Mouse (Mus musculus) cerebellum, postnatal 10 days (tissue): ENCODE data around the gene Pitpnb.

Experiments used
- DNase-seq, 2 experiments: peaks; one replicate each; pipeline ENCODE4 v3.0.0; 2021; ENCODE audit warnings: mixed read lengths in 2 of 2

Pitpnb gene

GRCm38 (mm10) chr5:111330417-111331098 lies at the start of gene Pitpnb:
Gene Pitpnb, plus strand, starts transcription at chr5:111330763.
- peak; percentile 99 to 100 for DNase-seq

- no peak for DNase-seq
Observed at GRCm38 (mm10) chr5:111284420-111285175, 46.0 kb upstream of the Pitpnb start.

- DNase-seq = no peak
Observed at GRCm38 (mm10) chr5:111287571-111287970, 43.0 kb upstream of the Pitpnb start.

GRCm38 (mm10) chr5:111288486-111288885 lies 42.1 kb upstream of the Pitpnb start:
- no peak for DNase-seq

- peak; percentile 49 to 59 for DNase-seq
Observed at GRCm38 (mm10) chr5:111290071-111290470, 40.5 kb upstream of the Pitpnb start.

- DNase-seq = peak; percentile 53 to 66
Observed at GRCm38 (mm10) chr5:111291639-111292038, 38.9 kb upstream of the Pitpnb start.

GRCm38 (mm10) chr5:111297801-111298200 lies 32.8 kb upstream of the Pitpnb start:
- no peak for DNase-seq

- DNase-seq = no peak
Observed at GRCm38 (mm10) chr5:111298706-111299105, 31.9 kb upstream of the Pitpnb start.

- DNase-seq = no peak
Observed at GRCm38 (mm10) chr5:111300776-111301175, 29.8 kb upstream of the Pitpnb start.

GRCm38 (mm10) chr5:111301736-111302135 lies 28.8 kb upstream of the Pitpnb start:
- no peak for DNase-seq

GRCm38 (mm10) chr5:111304730-111305129 lies 25.8 kb upstream of the Pitpnb start:
- no peak for DNase-seq

- no peak for DNase-seq
Observed at GRCm38 (mm10) chr5:111310185-111310584, 20.4 kb upstream of the Pitpnb start.

- DNase-seq = no peak
Observed at GRCm38 (mm10) chr5:111313833-111314232, 16.7 kb upstream of the Pitpnb start.

GRCm38 (mm10) chr5:111315061-111315460 lies 15.5 kb upstream of the Pitpnb start:
- DNase-seq = no peak

- DNase-seq = peak; percentile 61 to 62
Observed at GRCm38 (mm10) chr5:111317526-111317925, 13.0 kb upstream of the Pitpnb start.

- no peak for DNase-seq
Observed at GRCm38 (mm10) chr5:111318946-111319345, 11.6 kb upstream of the Pitpnb start.

GRCm38 (mm10) chr5:111325813-111326212 lies 4.8 kb upstream of the Pitpnb start:
- DNase-seq = no peak

GRCm38 (mm10) chr5:111327420-111327819 lies 3.1 kb upstream of the Pitpnb start:
- no peak for DNase-seq

- DNase-seq = no peak
Observed at GRCm38 (mm10) chr5:111329782-111330416, 664 bp upstream of the Pitpnb start.

- DNase-seq = no peak
Observed at GRCm38 (mm10) chr5:111331099-111331435, 504 bp downstream of the Pitpnb start.

GRCm38 (mm10) chr5:111335939-111336691 lies 5.6 kb downstream of the Pitpnb start:
- no peak for DNase-seq

- DNase-seq = peak; percentile 53 to 73
Observed at GRCm38 (mm10) chr5:111341609-111342008, 11.0 kb downstream of the Pitpnb start.
